ENCODE assay signal across 29 mouse cellular contexts in the genomic region with DNA sequence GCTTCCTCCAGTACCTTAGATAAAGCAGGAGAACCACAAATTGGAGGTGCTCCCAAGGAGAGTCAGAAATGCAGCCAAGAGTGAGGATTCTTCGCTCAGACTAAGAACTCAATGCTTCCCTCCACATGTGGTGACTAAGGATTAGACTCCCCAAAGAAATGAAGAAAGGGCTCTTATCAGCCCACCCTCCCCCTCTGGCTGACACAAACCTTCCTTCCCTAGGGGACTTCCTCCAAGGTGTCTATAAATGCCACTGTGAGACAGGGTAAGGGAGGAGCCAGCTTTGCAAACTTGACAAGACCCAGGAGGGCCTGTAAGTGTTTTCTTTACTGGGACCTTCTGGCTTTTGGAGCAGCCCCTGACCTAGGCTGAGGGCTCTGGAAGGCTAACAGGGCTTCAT. TPM values are rescaled to one million over a fixed set of nuclear protein-coding genes. Genes with fewer than 3 reads are reported as not detected.
DNase-seq lines count a peak whose midpoint lies in the region; ATAC-seq lines count a peak whose summit lies in the region.
"Had no signal": no experiment of that assay in that cellular context is flagged by ENCODE, and none has a peak within 500 bp of the region (broad histone marks: within the 10 kb centered on the region; RNA-seq: fewer than 3 reads in every experiment).

Prg2 (plus strand) TSS at position 274 of the 400 bp plus-strand sequence.

- intact Hi-C loops in left cerebral cortex, postnatal 4 days (cut with DNase I): no loop called here

- no peak for ATAC-seq in liver, embryonic 11.5 days (replicated peaks; ENCODE audit: low FRiP score)
- ATAC-seq in granulocyte monocyte progenitor cell, adult 5-6 weeks (replicated peaks; ENCODE audit: poor library complexity, severe bottlenecking): peak; percentile 57
- no peak for ATAC-seq in liver, embryonic 15.5 days (ENCODE audit: insufficient read depth)
- ATAC-seq: CD4-positive, CD25-positive, alpha-beta regulatory T cell, adult 4 months; forebrain, embryonic 16.5 days; hindbrain, embryonic 16.5 days; intestine, embryonic 15.5 days had no signal

- no peak within 1 kb of the TSS for H3K9ac ChIP-seq in liver, embryonic 11.5 days (ENCODE audit: low read depth, low read length)
- H3K9ac ChIP-seq in liver, embryonic 15.5 days: no peak within 1 kb of the TSS; the same call in 1 of the 2 replicates
- H3K9ac ChIP-seq: embryonic facial prominence, embryonic 15.5 days; intestine, embryonic 15.5 days had no signal

- no peak within 1 kb of the TSS for H3K4me3 ChIP-seq in liver, embryonic 11.5 days (ENCODE audit: low read depth, low read length)
- no peak within 1 kb of the TSS for H3K4me3 ChIP-seq in liver, embryonic 15.5 days (replicated peaks)
- no peak within 1 kb of the TSS for H3K4me3 ChIP-seq in hindbrain, embryonic 10.5 days
- H3K4me3 ChIP-seq: embryonic facial prominence, embryonic 15.5 days; forebrain, embryonic 10.5 days; intestine, embryonic 15.5 days; megakaryocyte, embryonic 14.5 days had no signal

- no peaks in the 10 kb centered on the region for H3K27me3 ChIP-seq in liver, embryonic 11.5 days (replicated peaks; ENCODE audit: control insufficient read depth, insufficient read depth, low read length)
- peaks cover 26% of the 10 kb centered on the region for H3K27me3 ChIP-seq in liver, embryonic 15.5 days
- no peaks in the 10 kb centered on the region for H3K27me3 ChIP-seq in hindbrain, embryonic 10.5 days (ENCODE audit: insufficient read depth, poor library complexity, severe bottlenecking)
- H3K27me3 ChIP-seq: embryonic facial prominence, embryonic 15.5 days; intestine, embryonic 15.5 days had no signal

- no peaks in the 10 kb centered on the region for H3K4me1 ChIP-seq in liver, embryonic 11.5 days (replicated peaks; ENCODE audit: control insufficient read depth, insufficient read depth, low read length)
- H3K4me1 ChIP-seq in liver, embryonic 15.5 days (replicated peaks): no peaks in the 10 kb centered on the region
- H3K4me1 ChIP-seq in hindbrain, embryonic 10.5 days (replicated peaks): no peaks in the 10 kb centered on the region
- H3K4me1 ChIP-seq: embryonic facial prominence, embryonic 15.5 days; forebrain, embryonic 10.5 days; intestine, embryonic 15.5 days had no signal

- peak; percentile 27 for DNase-seq in liver, embryonic 11.5 days (ENCODE audit: low spot score)
- DNase-seq in liver (no peak), MN1 (ENCODE audit: low spot score) (no peak)
- no peak for DNase-seq in left cerebral cortex, postnatal 4 days
- no peak for DNase-seq in kidney, postnatal 4 days
- DNase-seq in hindbrain, embryonic 10.5 days (ENCODE audit: low spot score): no peak
- DNase-seq: adrenal gland, postnatal 14 days; cerebellum, adult 9-10 months; gastrocnemius, postnatal 25 days; heart, postnatal 4 days; kidney, adult 8-10 months; kidney, postnatal 10 days; lung, adult 18-20 months; lung, postnatal 10 days; midbrain, embryonic 14.5 days; right cerebral cortex, postnatal 4 days; thymus, adult 2 months had no signal

- 48% methylated on average over 1 of the region's 1 CpGs for WGBS in liver, embryonic 11.5 days
- 34% methylated on average over 1 of the region's 1 CpGs for WGBS in liver, embryonic 15.5 days (ENCODE audit: insufficient replicate concordance)
- 50% methylated on average over 1 of the region's 1 CpGs for WGBS in hindbrain, embryonic 10.5 days

- H3K4me2 ChIP-seq in liver, embryonic 11.5 days: no peak within 1 kb of the TSS
- no peak within 1 kb of the TSS for H3K4me2 ChIP-seq in liver, embryonic 15.5 days
- H3K4me2 ChIP-seq: embryonic facial prominence, embryonic 15.5 days; intestine, embryonic 15.5 days had no signal

- H3K36me3 ChIP-seq in liver, embryonic 11.5 days (ENCODE audit: control insufficient read depth, insufficient read depth, low read length): no peaks in the 10 kb centered on the region
- H3K36me3 ChIP-seq in liver, embryonic 15.5 days (replicated peaks): no peaks in the 10 kb centered on the region
- no peaks in the 10 kb centered on the region for H3K36me3 ChIP-seq in hindbrain, embryonic 10.5 days
- H3K36me3 ChIP-seq: embryonic facial prominence, embryonic 15.5 days; forebrain, embryonic 10.5 days; intestine, embryonic 15.5 days had no signal

- H3K9me3 ChIP-seq in liver, embryonic 11.5 days (ENCODE audit: control insufficient read depth, low read length): no peaks in the 10 kb centered on the region
- no peaks in the 10 kb centered on the region for H3K9me3 ChIP-seq in liver, embryonic 15.5 days (replicated peaks)
- no peaks in the 10 kb centered on the region for H3K9me3 ChIP-seq in hindbrain, embryonic 10.5 days
- H3K9me3 ChIP-seq: embryonic facial prominence, embryonic 15.5 days; forebrain, embryonic 10.5 days; intestine, embryonic 15.5 days; megakaryocyte, embryonic 14.5 days had no signal

- no peak within 1 kb of the TSS for H3K27ac ChIP-seq in liver, embryonic 11.5 days (ENCODE audit: low read depth, low read length)
- no peak within 1 kb of the TSS for H3K27ac ChIP-seq in liver, embryonic 15.5 days (replicated peaks)
- no peak within 1 kb of the TSS for H3K27ac ChIP-seq in hindbrain, embryonic 10.5 days
- H3K27ac ChIP-seq: embryonic facial prominence, embryonic 15.5 days; forebrain, embryonic 10.5 days; intestine, embryonic 15.5 days had no signal

RNA-seq across cellular contexts. Expression of gene Prg2, which starts in this region (rescaled TPM):
- 67.2 and 96.9 TPM in 2 replicates for polyA plus RNA-seq in liver, embryonic 11.5 days (2014; fragmentation: Nextera tagmentation; extraction: Ambion mirVana)
- total RNA-seq in granulocyte monocyte progenitor cell, adult 5-6 weeks (2014; fragmentation: Nextera tagmentation): not detected in 2 replicates
- total RNA-seq in granulocyte monocyte progenitor cell, adult 5-6 weeks (2017): 73.5 and 97.1 TPM in 2 replicates
- polyA plus RNA-seq in liver, embryonic 15.5 days (2015; fragmentation: Nextera tagmentation; extraction: Ambion mirVana): 26.7 and 68.4 TPM in 2 replicates
- total RNA-seq in left cerebral cortex, postnatal 4 days (2021): not detected
- not detected in 2 replicates for polyA plus RNA-seq in hindbrain, embryonic 10.5 days (2016; fragmentation: Nextera tagmentation; extraction: Ambion mirVana)
- total RNA-seq: gastrocnemius, postnatal 25 days; heart, postnatal 4 days; layer of hippocampus, adult 18-20 months; layer of hippocampus, postnatal 14 days had no signal
- polyA plus RNA-seq: CD4-positive, CD25-positive, alpha-beta regulatory T cell, adult 4 months; embryonic facial prominence, embryonic 15.5 days; forebrain, embryonic 10.5 days; forebrain, embryonic 16.5 days; hindbrain, embryonic 16.5 days; midbrain, embryonic 14.5 days; neural tube, embryonic 11.5 days had no signal

Comparison
In these comparisons a context has a peak if more than half of its experiments do, and no peak if none do; other contexts are left out.
1. RNA of gene Prg2 (polyA plus RNA-seq): 26.7 to 68.4 TPM in liver, embryonic 15.5 days and 67.2 to 96.9 TPM in liver, embryonic 11.5 days; not detected in hindbrain, embryonic 10.5 days; every median in the first group is over 10 times any median in the second.